Mouse (Mus musculus): ENCODE data around the gene Gm45713. TPM values are rescaled to one million over a fixed set of nuclear protein-coding genes. Genes with fewer than 3 reads are reported as not detected.

The Gm45713 gene
- polyA plus RNA-seq, 1 experiment from 2014 or later: 1.2 TPM

GRCm38 (mm10) chr7:45092048-45092447 is 44.0 kb downstream of the Gm45713 start, which contains the start of gene Rcn3:
Gene Rcn3, minus strand, starts transcription at chr7:45092221.
- H3K9me3 ChIP-seq (ENCODE audit: low read depth, low read length): no peaks in the 10 kb centered on the region
- WGBS: 0% methylated on average over 16 of the region's 16 CpGs
- H3K4me3 ChIP-seq (ENCODE audit: low read depth, low read length): peak within 1 kb of the TSS; percentile 52
- peak within 1 kb of the TSS; percentile 78 for H3K9ac ChIP-seq
- DNase-seq (peak; percentile 99), ATAC-seq (ENCODE audit: insufficient read depth) (peak; percentile 95)
- no peak for TF ChIP-seq CTCF (IDR thresholded peaks at IDR 0.05; ENCODE audit: low read depth)
- H3K27ac ChIP-seq (ENCODE audit: low read depth): peak within 1 kb of the TSS; percentile 91
- H3K36me3 ChIP-seq (ENCODE audit: insufficient read depth): peaks cover 24% of the 10 kb centered on the region
- H3K4me2 ChIP-seq: peak within 1 kb of the TSS; percentile 70
- H3K4me1 ChIP-seq (ENCODE audit: insufficient read depth): peaks cover 10% of the 10 kb centered on the region; the same call in 1 of the 2 replicates
- H3K27me3 ChIP-seq (ENCODE audit: insufficient read depth, low read length): no peaks in the 10 kb centered on the region

GRCm38 (mm10) chr7:45091001-45091990 is 44.7 kb downstream of the Gm45713 start:
- peak overlapping the region; percentile 70 for H3K4me2 ChIP-seq
- DNase-seq: peak; percentile 74
- peak overlapping the region; percentile 91 for H3K27ac ChIP-seq (ENCODE audit: low read depth)
- peak overlapping the region; percentile 78 for H3K9ac ChIP-seq
- no peaks in the 10 kb centered on the region for H3K9me3 ChIP-seq (ENCODE audit: low read depth, low read length)
- H3K4me3 ChIP-seq (ENCODE audit: low read depth, low read length): peak overlapping the region; percentile 52
- peak; percentile 66 for ATAC-seq (ENCODE audit: insufficient read depth)
- 6% methylated on average over 35 of the region's 35 CpGs for WGBS
- peaks cover 30% of the 10 kb centered on the region for H3K36me3 ChIP-seq (ENCODE audit: insufficient read depth)
- TF ChIP-seq CTCF (IDR thresholded peaks at IDR 0.05; ENCODE audit: low read depth): no peak
- H3K27me3 ChIP-seq (ENCODE audit: insufficient read depth, low read length): no peaks in the 10 kb centered on the region
- H3K4me1 ChIP-seq (ENCODE audit: insufficient read depth): peaks cover 10% of the 10 kb centered on the region; the same call in 1 of the 2 replicates

DNA sequence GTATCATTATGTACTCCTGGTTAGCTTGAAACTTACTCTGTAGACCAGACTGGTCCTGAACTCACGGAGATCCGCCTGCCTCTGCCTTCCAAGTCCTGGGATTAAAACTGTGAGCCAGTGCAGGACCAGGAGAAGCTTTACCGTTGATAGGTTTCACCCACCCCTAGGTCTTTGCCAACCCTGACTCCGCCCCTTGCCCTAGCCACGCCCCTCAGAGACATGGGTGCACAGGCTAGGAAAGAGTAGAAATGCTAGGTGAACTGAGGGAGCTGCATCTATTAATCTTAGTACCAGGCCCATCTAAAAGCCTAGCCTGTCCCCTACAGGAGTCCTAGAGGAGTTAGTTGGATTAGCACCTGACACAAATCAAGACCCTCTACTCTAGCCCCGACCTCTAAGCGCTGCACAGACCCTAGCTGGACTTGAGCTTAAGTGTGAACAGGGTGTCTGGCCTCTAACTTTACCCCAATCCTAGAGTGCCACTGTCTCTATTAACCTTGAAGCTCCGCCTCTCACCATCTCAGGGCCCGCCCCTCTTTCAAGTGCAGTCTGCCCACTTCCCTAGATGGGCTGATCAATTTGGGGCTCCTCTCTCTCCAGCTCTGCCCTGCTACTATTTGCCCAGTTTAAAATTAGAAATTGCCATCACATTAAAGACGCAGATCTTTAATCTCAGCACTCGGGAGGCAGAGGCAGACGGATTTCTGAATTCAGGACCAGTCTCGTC is 45.6 kb downstream of the Gm45713 start:
- H3K9ac ChIP-seq: peak overlapping the region; percentile 78; the same call in 1 of the 2 replicates
- H3K4me3 ChIP-seq (ENCODE audit: low read depth, low read length): peak overlapping the region; percentile 52
- DNase-seq: peak; percentile 33
- H3K36me3 ChIP-seq (ENCODE audit: insufficient read depth): peaks cover 36% of the 10 kb centered on the region
- H3K4me2 ChIP-seq: peak overlapping the region; percentile 70
- peak overlapping the region; percentile 91 for H3K27ac ChIP-seq (ENCODE audit: low read depth)
- peaks cover 10% of the 10 kb centered on the region; the same call in 1 of the 2 replicates for H3K4me1 ChIP-seq (ENCODE audit: insufficient read depth)
- no peaks in the 10 kb centered on the region for H3K9me3 ChIP-seq (ENCODE audit: low read depth, low read length)
- no peak for TF ChIP-seq CTCF (IDR thresholded peaks at IDR 0.05; ENCODE audit: low read depth)
- no peak for ATAC-seq (ENCODE audit: insufficient read depth)
- no peaks in the 10 kb centered on the region for H3K27me3 ChIP-seq (ENCODE audit: insufficient read depth, low read length)
- WGBS: 65% methylated on average over 13 of the region's 13 CpGs

DNA sequence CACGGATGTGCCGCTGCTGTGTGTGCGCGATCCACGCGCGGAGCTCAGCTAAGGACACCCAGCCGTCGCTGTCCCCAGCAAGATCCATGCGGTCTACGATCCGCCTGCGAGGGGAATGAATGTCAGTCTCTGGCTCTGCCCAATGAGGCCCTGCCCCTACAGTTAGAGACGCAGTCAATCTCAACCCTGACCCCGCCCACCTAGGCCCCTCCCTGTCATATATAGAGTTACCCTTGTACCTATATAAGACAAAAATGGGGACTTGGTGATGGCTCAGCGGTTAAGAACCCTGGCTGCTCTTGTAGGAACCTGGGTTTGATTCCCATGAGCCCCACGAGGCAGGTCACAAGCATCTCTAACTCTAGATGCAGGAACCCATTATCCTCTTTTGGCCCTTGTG is 47.4 kb downstream of the Gm45713 start:
- no peak for ATAC-seq (ENCODE audit: insufficient read depth)
- no peaks in the 10 kb centered on the region for H3K27me3 ChIP-seq (ENCODE audit: insufficient read depth, low read length)
- H3K4me1 ChIP-seq (ENCODE audit: insufficient read depth): peaks cover 10% of the 10 kb centered on the region; the same call in 1 of the 2 replicates
- H3K9me3 ChIP-seq (ENCODE audit: low read depth, low read length): no peaks in the 10 kb centered on the region
- no peak overlapping the region for H3K4me3 ChIP-seq (ENCODE audit: low read depth, low read length)
- 89% methylated on average over 17 of the region's 17 CpGs for WGBS
- no peak overlapping the region for H3K4me2 ChIP-seq
- no peak overlapping the region for H3K27ac ChIP-seq (ENCODE audit: low read depth)
- H3K9ac ChIP-seq: no peak overlapping the region
- peaks cover 54% of the 10 kb centered on the region for H3K36me3 ChIP-seq (ENCODE audit: insufficient read depth)
- DNase-seq: no peak
- TF ChIP-seq CTCF (IDR thresholded peaks at IDR 0.05; ENCODE audit: low read depth): no peak

- H3K36me3 ChIP-seq (ENCODE audit: insufficient read depth): peaks cover 72% of the 10 kb centered on the region
- no peak for DNase-seq
These were observed 49.9 kb downstream of the Gm45713 start for GRCm38 (mm10) chr7:45086084-45086483.

DNA sequence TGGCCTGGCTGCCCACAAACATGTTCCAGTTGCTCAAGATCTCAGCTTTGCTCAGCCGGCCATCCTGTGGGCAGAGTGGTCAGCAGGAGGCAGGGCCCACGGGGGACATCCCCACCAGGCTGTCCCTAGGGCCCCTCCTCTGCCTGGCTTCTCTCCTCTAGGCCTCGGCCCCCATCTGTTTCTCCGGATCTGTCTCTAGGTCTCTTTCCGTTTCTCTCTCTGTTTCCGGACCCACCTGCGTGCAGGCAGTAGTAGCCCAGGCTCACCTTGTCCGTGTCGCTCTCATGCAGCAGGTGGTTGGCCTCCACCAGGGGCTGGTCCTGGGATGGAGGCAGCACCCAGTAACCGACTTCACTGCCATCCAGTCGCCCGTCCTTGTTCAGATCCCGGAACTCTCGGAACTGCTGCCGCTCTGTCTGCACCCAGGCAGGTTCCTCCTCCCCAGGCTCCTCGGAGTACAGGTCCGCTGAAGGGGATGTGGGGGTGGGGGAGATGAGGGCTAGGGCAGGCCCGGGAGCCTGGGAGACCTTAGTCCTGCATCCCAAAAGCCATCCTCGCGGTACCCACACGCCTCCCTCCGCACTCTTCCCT is 52.6 kb downstream of the Gm45713 start:
- TF ChIP-seq CTCF (IDR thresholded peaks at IDR 0.05; ENCODE audit: low read depth): no peak
- Histone ChIP-seq H3K27me3 (ENCODE audit: insufficient read depth, low read length) (no peaks in the 10 kb centered on the region), H3K9ac (no peak overlapping the region; the same call in 1 of the 2 replicates), H3K27ac (ENCODE audit: low read depth) (no peak overlapping the region), H3K4me1 (ENCODE audit: insufficient read depth) (no peaks in the 10 kb centered on the region), H3K4me2 (peak overlapping the region; percentile 18; the same call in 1 of the 2 replicates), H3K36me3 (ENCODE audit: insufficient read depth) (peaks cover 66% of the 10 kb centered on the region), H3K9me3 (ENCODE audit: low read depth, low read length) (no peaks in the 10 kb centered on the region), H3K4me3 (ENCODE audit: low read depth, low read length) (no peak overlapping the region)
- 78% methylated on average over 22 of the region's 22 CpGs for WGBS
- DNase-seq: no peak
- no peak for ATAC-seq (ENCODE audit: insufficient read depth)

More at GRCm38 (mm10) chr7:45086084-45086483, 49.9 kb downstream of the Gm45713 start:
- Histone ChIP-seq H3K27ac (ENCODE audit: low read depth) (no peak overlapping the region), H3K4me1 (ENCODE audit: insufficient read depth) (peaks cover 5% of the 10 kb centered on the region; the same call in 1 of the 2 replicates), H3K27me3 (ENCODE audit: insufficient read depth, low read length) (no peaks in the 10 kb centered on the region), H3K4me2 (no peak overlapping the region), H3K9ac (no peak overlapping the region), H3K9me3 (ENCODE audit: low read depth, low read length) (no peaks in the 10 kb centered on the region), H3K4me3 (ENCODE audit: low read depth, low read length) (no peak overlapping the region)
- ATAC-seq (ENCODE audit: insufficient read depth): no peak
- TF ChIP-seq CTCF (IDR thresholded peaks at IDR 0.05; ENCODE audit: low read depth): peak; percentile 52
- WGBS: 78% methylated on average over 4 of the region's 4 CpGs
